Mouse (Mus musculus): ENCODE data around the gene Mmp11.

Gene Mmp11

GRCm38 (mm10) chr10:75935680-75936541 is at the start of gene Mmp11:
TSS of gene Mmp11 (minus strand) at chr10:75936496.
- no peak for DNase-seq (ENCODE audit: low read depth)

- no peak for DNase-seq (ENCODE audit: low read depth)
These were observed 43.1 kb upstream of the Mmp11 start for GRCm38 (mm10) chr10:75979432-75979831.

- no peak for DNase-seq (ENCODE audit: low read depth)
These were observed 42.5 kb upstream of the Mmp11 start for GRCm38 (mm10) chr10:75978835-75979157.

GRCm38 (mm10) chr10:75978119-75978834 is 42.0 kb upstream of the Mmp11 start:
- DNase-seq (ENCODE audit: low read depth) = no peak

GRCm38 (mm10) chr10:75975216-75975615 is 38.9 kb upstream of the Mmp11 start:
- DNase-seq (ENCODE audit: low read depth) = peak; percentile 7

GRCm38 (mm10) chr10:75973846-75974245 is 37.5 kb upstream of the Mmp11 start:
- DNase-seq (ENCODE audit: low read depth) = no peak

GRCm38 (mm10) chr10:75954381-75954811 is 18.1 kb upstream of the Mmp11 start, which contains the start of gene Gm5134:
TSS of gene Gm5134 (plus strand) at chr10:75954514.
- DNase-seq (ENCODE audit: low read depth) = no peak

GRCm38 (mm10) chr10:75951424-75952050 is 15.2 kb upstream of the Mmp11 start:
- DNase-seq (ENCODE audit: low read depth) = peak; percentile 64

GRCm38 (mm10) chr10:75950791-75951210 is 14.5 kb upstream of the Mmp11 start:
- DNase-seq (ENCODE audit: low read depth) = no peak

- no peak for DNase-seq (ENCODE audit: low read depth)
These were observed 13.1 kb upstream of the Mmp11 start for GRCm38 (mm10) chr10:75949053-75950045.

- no peak for DNase-seq (ENCODE audit: low read depth)
These were observed 11.8 kb upstream of the Mmp11 start for GRCm38 (mm10) chr10:75948079-75948478.

- no peak for DNase-seq (ENCODE audit: low read depth)
These were observed 9.6 kb upstream of the Mmp11 start for GRCm38 (mm10) chr10:75945896-75946295.

GRCm38 (mm10) chr10:75945213-75945612 is 8.9 kb upstream of the Mmp11 start:
- DNase-seq (ENCODE audit: low read depth) = no peak

- DNase-seq (ENCODE audit: low read depth) = peak; percentile 88
These were observed 7.9 kb upstream of the Mmp11 start for GRCm38 (mm10) chr10:75944066-75944772.

- DNase-seq (ENCODE audit: low read depth) = no peak
These were observed 6.6 kb upstream of the Mmp11 start, which contains the start of gene Vpreb3 for GRCm38 (mm10) chr10:75942736-75943477. TSS of gene Vpreb3 (plus strand) at chr10:75943057.

GRCm38 (mm10) chr10:75941042-75941824 is 4.9 kb upstream of the Mmp11 start:
- no peak for DNase-seq (ENCODE audit: low read depth)

- no peak for DNase-seq (ENCODE audit: low read depth)
These were observed 4.2 kb upstream of the Mmp11 start, which contains the start of gene Gm867 for GRCm38 (mm10) chr10:75940520-75940919. TSS of gene Gm867 (minus strand) at chr10:75940672.

GRCm38 (mm10) chr10:75939481-75940234 is 3.4 kb upstream of the Mmp11 start:
- no peak for DNase-seq (ENCODE audit: low read depth)
